Mouse (Mus musculus) embryonic facial prominence, embryonic 14.5 days (tissue): ENCODE measurements at regions not wholly inside any gene's neighbourhood (a gene's known extent, or its start where the extent isn't known, plus 50 kb on each side); places are given as distances from the start of the nearest gene placed in this dataset.
A peak's percentile ranks its signal among the peaks of the same experiment; 100 is the strongest.

Experiments
- ATAC-seq: fragments of 200-750 bp; cut with Nextera tagmentation; 2 replicates; pipeline ENCODE4 v1.8.0; 2017; ENCODE audit warnings: low read depth, moderate number of reproducible peaks, moderate TSS enrichment
- DNase-seq: peaks from one replicate; pipeline ENCODE4 v3.0.0-alpha.2; 2015; ENCODE audit warnings: low spot score
- H3K27ac ChIP-seq: fragments of 300-500 bp; sonication (generic); replicated peaks from 2 replicates; pipeline ENCODE4 v1.5.1; 2014; ENCODE audit warnings: low read depth, mild to moderate bottlenecking, low read length, moderate library complexity
- H3K27me3 ChIP-seq: fragments of 300-500 bp; sonication (generic); replicated peaks from 2 replicates; pipeline ENCODE4 v1.6.1; 2014; ENCODE audit warnings: low read length; ENCODE audit not compliant: control insufficient read depth, insufficient read depth
- H3K36me3 ChIP-seq: fragments of 300-500 bp; sonication (generic); 2 replicates; pipeline ENCODE4 v1.6.1; 2014; ENCODE audit warnings: low read length, mixed read lengths; ENCODE audit not compliant: control insufficient read depth, insufficient read depth
- H3K4me1 ChIP-seq: fragments of 300-500 bp; sonication (generic); 2 replicates; pipeline ENCODE4 v1.6.1; 2014; ENCODE audit warnings: antibody characterized with exemption, low read length; ENCODE audit not compliant: control insufficient read depth, insufficient read depth
- H3K4me2 ChIP-seq: fragments of 300-500 bp; sonication (generic); 2 replicates; pipeline ENCODE4 v1.6.1; 2014; ENCODE audit warnings: low read depth, mild to moderate bottlenecking, low read length, moderate library complexity, mixed read lengths
- H3K4me3 ChIP-seq: fragments of 300-500 bp; sonication (generic); 2 replicates; pipeline ENCODE4 v1.5.1; 2014; ENCODE audit warnings: low read depth, mild to moderate bottlenecking, low read length
- H3K9ac ChIP-seq: fragments of 300-500 bp; sonication (generic); 2 replicates; pipeline ENCODE4 v1.6.1; 2014; ENCODE audit warnings: low read depth, mild to moderate bottlenecking, low read length, moderate library complexity, mixed read lengths
- H3K9me3 ChIP-seq: fragments of 300-500 bp; sonication (generic); 2 replicates; pipeline ENCODE4 v1.6.1; 2016; ENCODE audit warnings: low read length; ENCODE audit not compliant: control insufficient read depth
- WGBS: fragments of 180-500 bp; shearing (Covaris S2); extraction: QIAGEN DNeasy Blood & Tissue Kit; methylation state at CpG from one replicate; pipeline ENCODE4 v1.1.7; 2014; 5-methylcytosine and 5-hydroxymethylcytosine counted together

DNA sequence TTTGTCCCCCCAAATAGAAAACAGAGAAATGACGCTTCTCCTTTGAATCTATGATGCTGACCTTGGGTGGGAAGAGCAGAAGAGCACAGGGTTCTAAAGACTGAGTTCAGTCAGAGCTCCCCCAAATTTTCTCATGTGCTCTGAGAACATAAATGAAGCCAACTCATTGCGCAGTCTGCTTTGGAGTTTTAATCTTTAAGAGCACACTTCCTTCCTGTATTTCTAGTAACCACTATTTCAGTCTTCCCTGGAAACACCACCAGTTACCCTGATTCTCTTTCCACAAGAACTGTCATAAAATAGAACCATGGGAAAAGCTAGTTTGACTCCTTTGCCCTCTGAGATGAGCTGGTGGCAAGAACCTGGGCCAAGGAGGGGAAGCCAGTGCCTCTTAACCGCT is 163.2 kb downstream of the Tmem17 start:
- no peaks in the 10 kb centered on the region for H3K9me3 ChIP-seq
- H3K36me3 ChIP-seq: no peaks in the 10 kb centered on the region
- H3K27me3 ChIP-seq: no peaks in the 10 kb centered on the region
- no peak overlapping the region for H3K9ac ChIP-seq
- DNase-seq (no peak), ATAC-seq (no peak)
- H3K4me3 ChIP-seq: no peak overlapping the region
- H3K4me1 ChIP-seq: no peaks in the 10 kb centered on the region
- H3K27ac ChIP-seq: no peak overlapping the region
- H3K4me2 ChIP-seq: no peak overlapping the region
- 52% methylated on average over 3 of the region's 3 CpGs for WGBS

DNA sequence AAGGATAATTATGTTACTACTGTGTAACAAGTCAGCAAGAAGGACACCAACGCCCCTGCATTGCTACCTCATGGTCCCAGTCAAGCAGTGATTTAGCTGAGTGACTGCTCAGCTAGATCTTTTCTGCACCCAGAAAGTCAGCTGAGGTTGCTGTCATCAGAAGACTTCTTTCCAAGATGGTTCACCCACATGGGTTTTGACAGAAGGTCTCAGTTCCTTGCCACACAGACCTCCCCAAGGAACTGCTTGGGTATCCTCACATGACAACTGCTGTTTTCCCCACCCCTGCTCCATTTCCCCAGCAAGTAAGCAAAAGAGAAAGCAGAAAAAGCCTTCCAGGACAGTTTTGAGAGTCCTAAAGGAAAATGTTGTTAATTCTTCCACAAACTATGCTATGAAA is 163.9 kb downstream of the Tmem17 start:
- H3K27ac ChIP-seq: no peak overlapping the region
- H3K9ac ChIP-seq: no peak overlapping the region
- no peak for ATAC-seq
- no peak overlapping the region for H3K4me2 ChIP-seq
- 59% methylated on average over 1 of the region's 1 CpGs for WGBS
- no peaks in the 10 kb centered on the region for H3K36me3 ChIP-seq
- no peak overlapping the region for H3K4me3 ChIP-seq
- H3K27me3 ChIP-seq: no peaks in the 10 kb centered on the region
- DNase-seq: no peak
- H3K4me1 ChIP-seq: no peaks in the 10 kb centered on the region
- no peaks in the 10 kb centered on the region for H3K9me3 ChIP-seq

DNA sequence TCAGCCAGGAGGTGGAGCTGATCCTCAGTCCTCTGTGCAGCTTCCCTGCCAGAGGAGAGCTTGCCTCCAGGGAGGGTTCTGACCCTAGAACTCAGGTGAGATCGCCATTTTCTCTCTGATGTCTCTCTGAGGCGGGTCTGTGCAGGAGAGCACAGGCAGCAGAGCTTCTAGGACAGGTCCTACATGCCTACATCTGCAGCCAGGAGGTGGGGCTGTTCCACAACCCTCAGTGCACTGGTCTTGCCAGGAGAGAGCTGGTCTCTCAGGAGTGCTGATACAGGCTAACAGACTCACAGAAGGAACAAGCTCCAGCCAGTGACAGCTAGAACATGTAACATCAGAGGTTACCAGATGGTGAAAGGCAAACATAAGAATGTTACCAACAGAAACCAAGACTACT is 165.4 kb downstream of the Tmem17 start:
- Histone ChIP-seq H3K9ac (no peak overlapping the region), H3K4me3 (no peak overlapping the region), H3K27ac (no peak overlapping the region), H3K27me3 (no peaks in the 10 kb centered on the region), H3K36me3 (no peaks in the 10 kb centered on the region), H3K4me2 (no peak overlapping the region), H3K4me1 (no peaks in the 10 kb centered on the region), H3K9me3 (no peaks in the 10 kb centered on the region)
- DNase-seq: no peak
- 32% methylated on average over 2 of the region's 2 CpGs for WGBS
- no peak for ATAC-seq

DNA sequence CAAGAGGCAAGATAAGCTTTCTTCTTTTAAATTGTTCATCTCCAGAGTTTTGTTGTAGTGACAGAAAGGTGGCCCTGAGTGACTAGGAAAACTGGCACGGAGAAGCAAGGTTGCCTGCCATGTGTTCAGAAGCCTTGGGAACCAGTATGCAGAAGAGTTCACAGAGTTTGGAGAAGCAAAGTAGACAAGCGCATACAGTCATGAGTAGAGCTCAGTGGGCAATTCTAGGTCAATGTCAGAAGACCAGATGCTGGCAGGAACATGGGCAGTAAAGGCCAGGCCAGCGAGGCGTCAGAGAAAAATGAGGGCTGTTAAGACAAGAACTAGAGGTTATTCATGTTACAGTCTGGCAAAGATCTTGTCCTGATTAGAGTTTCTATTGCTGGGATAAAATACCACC is 172.7 kb downstream of the Tmem17 start:
- 92% methylated on average over 4 of the region's 4 CpGs for WGBS

DNA sequence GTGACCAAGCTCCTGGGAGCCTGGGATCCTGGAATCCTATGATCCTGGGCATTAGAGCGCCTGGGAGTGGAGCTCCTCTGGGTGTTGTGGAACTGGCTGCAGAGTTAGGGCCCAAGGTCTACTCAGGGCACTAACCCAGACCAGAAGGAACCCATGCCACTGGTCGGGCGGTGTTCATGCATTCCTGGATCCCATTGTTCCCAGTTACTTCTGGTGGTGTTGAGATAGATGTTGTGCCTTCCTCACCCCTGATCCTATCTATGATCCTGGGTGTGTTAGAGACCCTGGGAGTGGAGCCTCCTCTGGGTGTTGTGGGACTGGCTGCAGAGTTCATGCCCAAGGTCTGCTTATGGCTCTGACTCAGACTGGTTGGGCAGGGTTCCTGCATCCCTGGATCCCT is 169.9 kb downstream of the B3gnt2 start:
- Histone ChIP-seq H3K9me3 (no peaks in the 10 kb centered on the region), H3K27ac (no peak overlapping the region), H3K4me2 (no peak overlapping the region), H3K4me1 (peaks cover 6% of the 10 kb centered on the region; the same call in 1 of the 2 replicates), H3K9ac (no peak overlapping the region), H3K36me3 (no peaks in the 10 kb centered on the region), H3K27me3 (no peaks in the 10 kb centered on the region), H3K4me3 (no peak overlapping the region)
- DNase-seq: no peak
- ATAC-seq: no peak
- 93% methylated on average over 3 of the region's 3 CpGs for WGBS

More for the DNA sequence above, 172.7 kb downstream of the Tmem17 start:
- H3K9ac ChIP-seq: no peak overlapping the region
- DNase-seq (no peak), ATAC-seq (no peak)
- no peak overlapping the region for H3K4me2 ChIP-seq
- H3K9me3 ChIP-seq: no peaks in the 10 kb centered on the region
- H3K27me3 ChIP-seq: no peaks in the 10 kb centered on the region
- no peaks in the 10 kb centered on the region for H3K4me1 ChIP-seq
- no peak overlapping the region for H3K4me3 ChIP-seq
- H3K36me3 ChIP-seq: no peaks in the 10 kb centered on the region
- no peak overlapping the region for H3K27ac ChIP-seq

DNA sequence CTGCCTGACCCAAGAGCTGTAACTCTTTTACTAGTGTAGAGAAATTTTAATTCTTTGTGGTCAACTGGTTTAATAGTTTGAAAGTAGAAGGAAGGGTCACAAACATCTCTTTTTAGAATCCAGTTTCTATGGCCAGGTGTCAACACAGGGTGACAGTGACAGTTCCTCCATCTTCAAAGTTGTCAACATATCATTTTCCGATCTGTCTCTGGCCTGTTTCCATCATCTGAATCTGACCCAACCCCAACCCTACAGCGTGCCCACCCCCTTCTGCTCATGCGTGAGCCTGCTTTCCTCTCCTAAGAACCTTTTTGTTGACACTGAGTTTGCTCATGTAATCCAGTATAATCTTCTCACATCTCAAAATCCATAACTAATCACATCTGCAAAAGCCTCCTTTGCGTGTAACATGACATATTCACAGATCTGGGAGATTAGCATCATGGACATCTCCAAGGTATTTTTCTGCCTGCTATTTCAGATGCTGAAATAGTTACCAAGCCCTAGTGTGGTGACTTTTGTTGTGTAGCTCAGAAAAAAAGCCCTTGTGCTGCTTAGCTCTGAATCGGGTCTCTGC is 168.4 kb downstream of the B3gnt2 start:
- DNase-seq: no peak
- H3K27me3 ChIP-seq: no peaks in the 10 kb centered on the region

DNA sequence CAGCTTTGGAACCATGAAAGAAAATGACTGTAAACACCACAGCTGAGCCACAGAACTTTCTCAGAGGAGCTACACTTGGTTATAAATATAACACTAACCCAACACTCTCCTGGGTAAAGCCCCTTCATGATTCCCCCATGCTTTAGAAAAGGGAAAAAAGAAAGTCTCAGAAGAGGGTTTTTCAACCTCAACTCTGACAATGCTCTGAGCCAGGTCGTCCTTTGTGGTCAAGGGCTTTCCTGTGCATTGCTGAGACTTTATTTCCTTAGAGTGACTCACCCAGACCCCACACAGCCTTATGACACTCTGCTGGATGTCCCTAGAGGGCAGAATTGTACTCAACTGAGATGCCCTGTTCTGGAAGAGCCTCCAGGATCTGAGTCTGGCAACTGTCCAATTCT is 167.8 kb downstream of the B3gnt2 start:
- H3K4me2 ChIP-seq: no peak overlapping the region
- H3K9me3 ChIP-seq: no peaks in the 10 kb centered on the region
- H3K4me1 ChIP-seq: peaks cover 6% of the 10 kb centered on the region; the same call in 1 of the 2 replicates
- ATAC-seq: peak; percentile 53; the same call in 1 of the 2 replicates
- DNase-seq: peak; percentile 45
- H3K27me3 ChIP-seq: no peaks in the 10 kb centered on the region
- 52% methylated on average over 1 of the region's 1 CpGs for WGBS
- no peak overlapping the region for H3K27ac ChIP-seq
- no peaks in the 10 kb centered on the region for H3K36me3 ChIP-seq
- no peak overlapping the region for H3K9ac ChIP-seq
- H3K4me3 ChIP-seq: no peak overlapping the region

More for the DNA sequence above, 168.4 kb downstream of the B3gnt2 start:
- ATAC-seq: no peak
- no peaks in the 10 kb centered on the region for H3K36me3 ChIP-seq
- WGBS: 76% methylated on average over 5 of the region's 5 CpGs
- no peaks in the 10 kb centered on the region for H3K9me3 ChIP-seq
- H3K27ac ChIP-seq: no peak overlapping the region
- H3K4me1 ChIP-seq: peaks cover 6% of the 10 kb centered on the region; the same call in 1 of the 2 replicates
- H3K9ac ChIP-seq: no peak overlapping the region
- H3K4me3 ChIP-seq: no peak overlapping the region
- H3K4me2 ChIP-seq: no peak overlapping the region

DNA sequence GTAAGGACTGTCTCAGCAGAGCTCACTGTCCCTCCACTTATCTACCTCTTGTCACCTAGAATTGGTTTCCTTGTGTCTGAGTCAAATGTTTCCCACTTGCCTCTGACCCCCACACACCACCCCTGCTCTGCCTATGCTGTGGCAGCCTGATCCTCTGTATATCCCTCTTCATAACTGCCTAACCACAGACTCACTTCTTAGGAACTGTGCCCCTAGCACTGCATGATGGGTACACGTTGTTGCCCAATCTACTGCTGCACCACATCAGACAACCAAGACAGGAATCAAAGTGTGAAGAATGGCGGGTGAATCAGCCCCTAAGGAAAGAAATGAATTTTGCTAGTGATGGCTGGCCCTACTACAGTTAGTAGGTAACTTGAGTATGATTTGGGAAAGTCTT is 167.4 kb downstream of the B3gnt2 start:
- Histone ChIP-seq H3K9me3 (no peaks in the 10 kb centered on the region), H3K4me1 (peaks cover 6% of the 10 kb centered on the region; the same call in 1 of the 2 replicates), H3K36me3 (no peaks in the 10 kb centered on the region), H3K27ac (no peak overlapping the region), H3K9ac (no peak overlapping the region), H3K27me3 (no peaks in the 10 kb centered on the region), H3K4me2 (no peak overlapping the region), H3K4me3 (no peak overlapping the region)
- no peak for ATAC-seq
- WGBS: 86% methylated on average over 2 of the region's 2 CpGs
- DNase-seq: no peak

DNA sequence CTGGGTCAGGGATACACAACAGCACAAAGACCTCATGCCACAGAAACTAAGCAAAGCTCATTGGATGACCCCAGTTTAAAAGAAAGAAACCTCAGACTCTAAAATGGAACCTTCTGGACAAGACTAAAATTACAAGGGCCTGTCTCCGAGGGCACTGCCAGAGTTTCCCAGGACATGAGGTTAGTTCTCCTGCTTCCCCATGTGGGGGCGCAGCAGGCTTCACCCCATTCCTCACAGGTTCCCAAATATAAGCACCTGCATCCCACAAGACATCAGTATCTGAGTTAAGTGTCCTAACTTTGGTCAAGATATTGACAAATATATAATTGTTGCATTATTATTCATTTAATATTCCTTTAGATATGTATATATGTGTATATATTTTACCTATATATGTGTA is 166.8 kb downstream of the B3gnt2 start:
- ATAC-seq (no peak), DNase-seq (no peak)
- Histone ChIP-seq H3K27ac (no peak overlapping the region), H3K4me2 (no peak overlapping the region), H3K9me3 (no peaks in the 10 kb centered on the region), H3K4me1 (peaks cover 6% of the 10 kb centered on the region; the same call in 1 of the 2 replicates), H3K27me3 (no peaks in the 10 kb centered on the region), H3K4me3 (no peak overlapping the region), H3K9ac (no peak overlapping the region), H3K36me3 (no peaks in the 10 kb centered on the region)
- WGBS: 75% methylated on average over 2 of the region's 2 CpGs
